Mouse (Mus musculus): ENCODE measurements at regions not wholly inside any gene's neighbourhood (a gene's known extent, or its start where the extent isn't known, plus 50 kb on each side); places are given as distances from the start of the nearest gene placed in this dataset.
"Not testable (repeated sequence)": the region's sequence is repeated elsewhere in the genome, so short reads cannot be mapped to it uniquely, and the experiment has no call there.

DNA sequence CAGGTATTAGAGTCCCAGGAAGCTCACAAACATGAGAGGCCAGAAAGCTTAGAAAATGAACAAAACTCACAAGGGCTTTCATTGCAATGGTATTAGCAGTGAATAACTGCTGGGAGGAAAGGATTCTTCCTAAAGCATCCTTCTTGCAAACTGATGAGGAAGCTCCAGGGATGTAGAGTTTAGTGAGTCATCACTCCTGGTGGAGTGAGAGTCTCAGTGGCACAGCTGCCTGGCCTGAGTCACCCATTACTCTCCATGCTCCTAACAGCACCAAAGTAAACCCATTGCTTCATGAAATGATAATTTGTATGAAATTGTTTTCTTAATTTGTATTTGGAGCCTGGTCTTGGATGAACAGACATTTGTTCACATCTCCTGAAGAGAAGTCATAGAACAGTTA, 245.1 kb upstream of the Tmprss15 start:
- ATAC-seq (replicated peaks; ENCODE audit: poor library complexity, severe bottlenecking): no peak

DNA sequence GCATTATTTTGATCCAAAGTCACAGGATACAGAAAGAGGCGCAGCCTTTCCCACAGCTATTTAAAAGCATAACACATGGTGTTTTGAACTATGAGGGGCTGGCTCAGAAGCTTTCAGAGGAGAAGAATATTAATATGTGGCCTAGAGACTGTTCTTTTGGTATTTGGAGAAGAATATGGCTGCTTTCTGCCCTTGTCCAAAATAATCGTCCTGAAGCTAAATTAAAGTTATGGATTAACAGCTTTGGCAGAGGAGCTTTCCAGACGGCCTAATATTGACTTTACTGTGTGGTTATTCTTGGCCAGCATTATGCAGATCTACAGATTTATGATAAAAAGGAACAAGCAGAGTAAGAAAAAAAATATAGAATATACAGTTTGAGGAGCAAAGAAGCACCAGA, 222.4 kb upstream of the Tmprss15 start:
- ATAC-seq (replicated peaks; ENCODE audit: poor library complexity, severe bottlenecking): no peak

- no peak for ATAC-seq (replicated peaks; ENCODE audit: poor library complexity, severe bottlenecking)
Observed at GRCm38 (mm10) chr16:79312702-79313101, 221.8 kb upstream of the Tmprss15 start.

GRCm38 (mm10) chr16:79308541-79308940, 217.6 kb upstream of the Tmprss15 start:
- ATAC-seq (replicated peaks; ENCODE audit: poor library complexity, severe bottlenecking): no peak

DNA sequence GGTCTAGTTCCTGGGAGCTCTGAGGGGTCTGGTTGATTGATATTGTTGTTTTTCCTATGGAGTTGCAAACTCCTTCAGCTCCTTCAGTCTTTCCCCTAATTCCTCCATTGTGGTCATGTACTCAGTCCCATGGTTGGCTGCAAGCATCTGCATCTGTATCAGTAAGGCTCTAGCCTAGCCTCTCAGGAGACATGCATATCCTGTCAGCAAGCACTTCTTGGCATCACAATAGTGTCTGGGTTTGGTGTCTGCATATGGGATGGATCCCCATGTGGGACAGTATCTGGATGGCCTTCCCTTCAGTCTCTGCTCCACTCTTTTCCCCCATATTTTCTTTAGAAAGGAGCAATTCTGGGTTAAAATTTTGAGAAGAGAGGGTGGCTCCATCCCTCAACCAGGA, 205.7 kb upstream of the Tmprss15 start:
- not testable (repeated sequence) for ATAC-seq (replicated peaks; ENCODE audit: poor library complexity, severe bottlenecking)

- ATAC-seq (replicated peaks; ENCODE audit: poor library complexity, severe bottlenecking): no peak
Observed at GRCm38 (mm10) chr16:79279006-79279405, 188.1 kb upstream of the Tmprss15 start.

GRCm38 (mm10) chr16:79256525-79256924, 165.6 kb upstream of the Tmprss15 start:
- ATAC-seq (replicated peaks; ENCODE audit: poor library complexity, severe bottlenecking): no peak

GRCm38 (mm10) chr16:79256084-79256483, 165.2 kb upstream of the Tmprss15 start:
- ATAC-seq (replicated peaks; ENCODE audit: poor library complexity, severe bottlenecking): no peak

DNA sequence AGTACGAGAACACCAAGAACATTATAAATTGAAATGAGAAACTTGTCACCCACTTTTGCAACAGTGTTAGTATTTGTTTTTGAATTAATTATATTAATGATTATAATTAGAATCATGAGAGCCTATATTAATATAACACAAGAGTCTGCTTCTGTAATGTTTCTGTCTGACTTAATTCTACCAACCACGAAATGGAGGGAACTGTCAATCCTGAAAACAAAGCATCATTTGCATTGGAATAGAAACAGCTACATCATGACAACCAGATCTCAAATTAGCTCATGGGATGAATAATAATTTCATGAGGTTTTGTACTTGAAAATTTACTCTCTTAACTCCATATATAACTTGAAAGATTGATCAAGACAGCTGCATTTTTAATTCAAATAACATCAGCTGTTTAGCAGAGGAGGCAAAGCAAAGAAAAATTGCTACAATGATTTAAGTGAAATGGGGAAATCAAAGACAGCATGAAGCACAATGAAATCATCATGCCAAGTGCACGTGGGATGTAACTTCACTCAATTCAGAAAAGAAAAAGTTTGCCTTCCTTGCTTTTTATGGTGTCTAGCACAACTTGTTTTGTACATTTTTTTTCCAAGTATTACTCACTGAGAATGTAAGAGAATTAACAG, 150.1 kb upstream of the Tmprss15 start:
- no peak for ATAC-seq (replicated peaks; ENCODE audit: poor library complexity, severe bottlenecking)

DNA sequence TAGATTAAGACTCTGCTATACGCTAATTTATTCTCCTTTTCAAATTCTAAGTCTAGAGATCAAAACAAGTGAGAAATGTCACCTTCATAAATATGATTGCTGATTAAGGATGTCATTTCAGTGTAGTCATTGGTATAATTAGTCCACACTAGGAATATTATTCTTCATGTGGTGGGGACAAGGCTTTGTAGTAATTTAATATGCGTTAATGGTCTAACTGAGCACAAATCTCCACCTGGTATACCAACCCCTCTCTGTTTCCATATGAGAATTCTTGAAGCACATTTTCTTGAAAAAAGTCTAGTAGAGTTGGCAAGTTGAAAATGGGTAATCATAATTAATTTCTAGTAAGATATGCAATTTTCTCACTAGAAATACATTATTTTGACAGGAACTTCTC, 149.3 kb upstream of the Tmprss15 start:
- ATAC-seq (replicated peaks; ENCODE audit: poor library complexity, severe bottlenecking): no peak

GRCm38 (mm10) chr16:79191196-79191595, 100.3 kb upstream of the Tmprss15 start:
- ATAC-seq (replicated peaks; ENCODE audit: poor library complexity, severe bottlenecking): no peak

DNA sequence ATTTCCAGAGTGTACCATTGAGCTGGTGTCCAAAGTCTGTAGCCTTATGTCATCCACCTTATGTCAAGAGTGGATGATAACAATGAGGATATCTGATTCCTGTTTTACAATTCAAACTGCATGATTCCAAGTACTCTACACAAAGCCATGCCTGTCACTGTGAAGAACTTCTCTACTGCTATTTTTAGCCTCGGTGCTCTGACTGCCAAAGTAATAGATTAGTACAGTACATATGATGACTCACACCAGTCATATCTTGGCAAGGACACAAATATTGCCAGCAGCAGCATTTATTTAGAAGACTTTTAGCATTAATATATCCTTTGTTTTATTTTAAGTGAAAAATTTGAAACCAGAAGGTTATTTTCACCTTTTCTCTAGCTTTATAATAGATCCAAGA, 95.6 kb upstream of the Tmprss15 start:
- ATAC-seq (replicated peaks; ENCODE audit: poor library complexity, severe bottlenecking): no peak

DNA sequence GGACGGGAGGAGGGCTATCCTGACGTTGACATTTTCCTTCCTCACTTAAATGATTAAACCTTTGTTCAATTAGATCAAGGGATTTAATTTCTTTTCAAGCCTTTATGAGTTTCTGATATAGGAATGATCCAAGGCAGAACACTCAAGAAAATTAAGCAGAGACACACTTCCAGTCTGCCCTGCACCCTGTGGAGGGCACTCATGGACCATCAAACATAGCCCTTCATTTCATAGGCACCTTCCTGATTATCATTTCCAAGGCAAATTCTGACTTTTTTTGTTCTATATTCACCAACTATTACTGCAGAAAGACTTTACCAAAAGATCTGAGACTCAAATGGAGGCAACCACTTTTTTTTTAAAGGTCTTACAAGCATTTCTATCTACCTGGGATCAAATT, 91.6 kb upstream of the Tmprss15 start:
- no peak for ATAC-seq (replicated peaks; ENCODE audit: poor library complexity, severe bottlenecking)

DNA sequence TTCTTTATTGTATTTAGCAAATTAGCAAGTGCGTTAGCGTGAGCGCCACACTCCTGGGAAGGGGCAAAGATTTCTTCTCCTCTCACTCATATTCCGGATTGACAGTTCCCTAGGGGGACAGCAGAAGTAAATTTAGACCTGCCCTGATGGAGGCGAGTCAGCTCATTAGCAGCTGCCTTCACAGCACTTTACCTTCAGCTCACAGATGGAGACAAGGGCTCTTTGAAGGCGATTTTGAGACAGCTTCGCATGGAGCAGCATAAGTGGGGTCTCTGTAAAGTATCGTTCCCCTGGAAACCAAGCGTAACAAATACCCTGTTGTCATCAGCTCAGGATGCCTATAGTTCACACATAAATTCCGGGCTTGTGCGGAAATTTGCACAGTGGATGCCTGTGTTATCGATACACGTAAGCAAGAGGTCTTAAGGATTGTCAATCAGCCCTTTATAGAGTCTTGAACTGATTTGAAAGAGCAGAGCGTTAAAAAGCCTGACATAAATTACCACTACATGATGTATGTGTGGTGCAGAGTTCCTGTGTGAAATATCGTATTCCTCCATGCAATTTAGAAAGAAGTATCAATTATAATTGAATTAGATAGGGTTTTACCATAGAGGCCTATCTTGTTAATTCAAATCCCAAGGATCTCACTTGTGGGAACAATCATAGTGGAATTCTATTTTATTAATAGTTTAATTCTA, 86.6 kb upstream of the Tmprss15 start:
- ATAC-seq (replicated peaks; ENCODE audit: poor library complexity, severe bottlenecking): no peak

GRCm38 (mm10) chr16:79176832-79177243, 85.9 kb upstream of the Tmprss15 start:
- ATAC-seq (replicated peaks; ENCODE audit: poor library complexity, severe bottlenecking): no peak

- peak; percentile 53; the same call in 1 of the 2 replicates for ATAC-seq (replicated peaks; ENCODE audit: poor library complexity, severe bottlenecking)
Observed at GRCm38 (mm10) chr16:79168193-79168592, 77.3 kb upstream of the Tmprss15 start.

DNA sequence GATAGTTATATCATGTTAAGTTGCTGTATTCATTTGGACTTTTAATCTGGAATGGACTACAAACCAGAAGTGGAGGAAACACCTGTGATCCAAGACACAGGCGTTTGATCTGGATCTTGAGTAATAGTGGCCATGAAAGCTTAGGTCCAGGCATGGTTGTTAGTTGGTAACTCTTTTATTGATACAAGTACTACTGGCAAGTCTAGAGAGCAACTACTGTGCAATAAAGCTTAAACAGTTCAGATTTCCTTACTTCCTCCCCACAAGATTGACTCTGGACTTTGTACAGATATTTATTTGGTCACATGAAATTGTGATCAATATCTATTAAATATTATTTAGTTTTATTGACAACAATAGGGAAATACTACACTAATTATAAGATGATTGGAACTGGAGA, 51.9 kb upstream of the Tmprss15 start:
- ATAC-seq (replicated peaks; ENCODE audit: poor library complexity, severe bottlenecking): no peak

Measured in granulocyte monocyte progenitor cell, adult 5-6 weeks (primary cell).